Mouse (Mus musculus) layer of hippocampus, adult 18-20 months (tissue): ENCODE measurements at regions not wholly inside any gene's neighbourhood (a gene's known extent, or its start where the extent isn't known, plus 50 kb on each side); places are given as distances from the start of the nearest gene placed in this dataset.
"Not testable (repeated sequence)": the region's sequence is repeated elsewhere in the genome, so short reads cannot be mapped to it uniquely, and the experiment has no call there.

Source experiments
- DNase-seq, 2 experiments: peaks; one replicate each; pipeline ENCODE4 v3.0.0; 2022; ENCODE audit warnings: low spot score in 2 of 2

GRCm38 (mm10) chr5:82733707-82734106, 621.3 kb downstream of the Tecrl start:
- no peak for DNase-seq

- no peak for DNase-seq
Measured at GRCm38 (mm10) chr5:82728240-82728639, 626.8 kb downstream of the Tecrl start.

GRCm38 (mm10) chr5:82727250-82728003, 627.6 kb downstream of the Tecrl start:
- no peak for DNase-seq

- DNase-seq: no peak
Measured at GRCm38 (mm10) chr5:82715705-82716104, 639.3 kb downstream of the Tecrl start.

GRCm38 (mm10) chr5:82699666-82700065, 655.3 kb downstream of the Tecrl start:
- DNase-seq: not testable (repeated sequence)

GRCm38 (mm10) chr5:82698942-82699341, 656.1 kb downstream of the Tecrl start:
- no peak for DNase-seq

GRCm38 (mm10) chr5:82683437-82683836, 671.6 kb downstream of the Tecrl start:
- DNase-seq: no peak

- no peak for DNase-seq
Measured at GRCm38 (mm10) chr5:82664121-82664520, 690.9 kb downstream of the Tecrl start.

GRCm38 (mm10) chr5:82653637-82654036, 701.4 kb downstream of the Tecrl start:
- not testable (repeated sequence) for DNase-seq

- peak in 1 of 2 experiments; percentile 5 for DNase-seq
Measured at GRCm38 (mm10) chr5:82620056-82620455, 734.9 kb downstream of the Tecrl start.
